Mouse (Mus musculus) stomach, postnatal 0 days (tissue): ENCODE data around the gene Sigmar1.

Experiments
- CTCF ChIP-seq: IDR thresholded peaks from 2 replicates; pipeline ENCODE4 v1.5.1; 2016; ENCODE audit warnings: antibody characterized with exemption, low read depth, mild to moderate bottlenecking, moderate library complexity
- EP300 ChIP-seq: optimal IDR thresholded peaks from 2 replicates; pipeline ENCODE3; 2016; ENCODE audit warnings: antibody characterized with exemption

DNA sequence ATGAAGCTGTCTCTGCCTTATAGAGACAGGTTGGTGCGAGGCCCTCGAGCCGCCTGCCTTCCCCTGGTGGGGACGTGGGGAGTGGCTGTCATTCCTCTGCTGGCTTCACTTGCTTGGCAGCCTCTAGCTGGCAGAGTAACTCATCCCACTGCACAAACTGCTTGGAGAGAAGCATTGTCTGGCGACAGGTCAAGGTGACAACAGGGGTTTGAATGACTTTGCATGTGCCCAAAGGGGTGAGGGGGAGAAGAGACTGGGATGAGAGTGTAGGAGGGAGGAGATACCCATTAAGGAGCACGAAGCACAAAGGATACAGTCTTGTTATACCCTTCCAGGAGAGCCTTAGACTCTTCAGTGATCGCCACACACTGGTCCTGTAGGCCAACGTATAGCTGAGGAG lies 40.9 kb downstream of the Sigmar1 start:
- TF ChIP-seq CTCF (peak; percentile 1; the same call in 1 of the 2 replicates), EP300 (no peak)
